Mouse (Mus musculus) 416B (cell line): Measurements from ENCODE around the gene Bnc2.
A peak's percentile ranks its signal among the peaks of the same experiment; 100 is the strongest.

Experiments
- DNase-seq: peaks from one replicate; pipeline ENCODE4 v3.0.0; 2011; ENCODE audit warnings: low read depth

Bnc2 gene

GRCm38 (mm10) chr4:84675171-84675973 lies at the start of gene Bnc2:
TSS of gene Bnc2 (minus strand) at chr4:84675275.
- DNase-seq, result no peak

- DNase-seq, result no peak
Observed at GRCm38 (mm10) chr4:84707961-84708360, 32.9 kb upstream of the Bnc2 start.

- DNase-seq, result peak; percentile 24
Observed at GRCm38 (mm10) chr4:84685521-84686366, 10.7 kb upstream of the Bnc2 start.

- no peak for DNase-seq
Observed at GRCm38 (mm10) chr4:84685009-84685408, 9.9 kb upstream of the Bnc2 start.

- no peak for DNase-seq
Observed at GRCm38 (mm10) chr4:84675974-84676315, 870 bp upstream of the Bnc2 start.

GRCm38 (mm10) chr4:84674318-84675170 lies 531 bp downstream of the Bnc2 start:
- no peak for DNase-seq

GRCm38 (mm10) chr4:84673681-84674307 lies 1.3 kb downstream of the Bnc2 start:
- no peak for DNase-seq

- DNase-seq, result no peak
Observed at GRCm38 (mm10) chr4:84672181-84672791, 2.8 kb downstream of the Bnc2 start.

- no peak for DNase-seq
Observed at GRCm38 (mm10) chr4:84670996-84671395, 4.1 kb downstream of the Bnc2 start.

- DNase-seq, result no peak
Observed at GRCm38 (mm10) chr4:84669650-84670049, 5.4 kb downstream of the Bnc2 start.

GRCm38 (mm10) chr4:84668949-84669605 lies 6.0 kb downstream of the Bnc2 start:
- no peak for DNase-seq

GRCm38 (mm10) chr4:84668226-84668625 lies 6.8 kb downstream of the Bnc2 start:
- DNase-seq, result no peak

GRCm38 (mm10) chr4:84662228-84663065 lies 12.6 kb downstream of the Bnc2 start:
- DNase-seq, result no peak

- no peak for DNase-seq
Observed at GRCm38 (mm10) chr4:84661341-84661740, 13.7 kb downstream of the Bnc2 start.

- no peak for DNase-seq
Observed at GRCm38 (mm10) chr4:84651786-84652185, 23.3 kb downstream of the Bnc2 start.

- no peak for DNase-seq
Observed at GRCm38 (mm10) chr4:84646576-84646975, 28.5 kb downstream of the Bnc2 start.

GRCm38 (mm10) chr4:84639166-84639565 lies 35.9 kb downstream of the Bnc2 start:
- DNase-seq, result no peak

- DNase-seq, result no peak
Observed at GRCm38 (mm10) chr4:84637641-84638040, 37.4 kb downstream of the Bnc2 start.

GRCm38 (mm10) chr4:84634751-84635150 lies 40.3 kb downstream of the Bnc2 start:
- no peak for DNase-seq

GRCm38 (mm10) chr4:84633991-84634390 lies 41.1 kb downstream of the Bnc2 start:
- no peak for DNase-seq
